Mouse (Mus musculus) bone marrow macrophage, adult 2 months (primary cell): ENCODE results near the gene Dlgap1.

Experiments
- CTCF ChIP-seq: IDR thresholded peaks from 2 replicates; pipeline ENCODE4 v1.5.1; 2012; ENCODE audit warnings: low read depth, mild to moderate bottlenecking, low read length, moderate library complexity
- POLR2A ChIP-seq: IDR thresholded peaks from 2 replicates; pipeline ENCODE4 v1.6.1; 2012; ENCODE audit warnings: mild to moderate bottlenecking, low read depth, low read length, borderline replicate concordance

DNA sequence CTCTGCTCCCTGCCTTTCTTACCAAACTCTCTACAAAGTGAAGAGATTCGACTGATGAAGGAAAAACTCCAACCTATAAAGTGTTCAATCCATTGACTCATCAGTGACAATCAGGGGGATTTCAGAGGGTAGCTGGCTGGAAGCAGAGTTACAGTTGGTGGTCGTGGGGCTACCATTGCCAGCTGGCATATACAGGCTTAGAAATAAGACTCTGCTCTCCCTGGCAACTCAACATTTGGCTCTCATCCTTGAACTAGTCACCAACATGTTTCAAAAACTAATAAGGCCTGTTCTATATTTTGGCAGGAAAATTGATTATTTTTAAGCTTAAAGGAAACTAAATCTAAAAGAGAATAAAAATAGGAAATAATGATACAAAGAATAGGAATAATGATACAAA lies 333.8 kb downstream of the Dlgap1 start:
- TF ChIP-seq CTCF = no peak
- no peak for TF ChIP-seq POLR2A
